Mouse (Mus musculus) liver, postnatal 0 days (tissue): Measurements from ENCODE around the gene Pbx3.

Experiments used
- CTCF ChIP-seq: sonication (generic); IDR thresholded peaks from 2 replicates; pipeline ENCODE4 v1.5.1; 2016; ENCODE audit warnings: antibody characterized with exemption, low read depth
- EP300 ChIP-seq: IDR thresholded peaks from 2 replicates; pipeline ENCODE4 v1.6.1; 2016; ENCODE audit warnings: antibody characterized with exemption, low read depth, mild to moderate bottlenecking

- TF ChIP-seq CTCF (no peak), EP300 (no peak)
Observed at GRCm38 (mm10) chr2:34170424-34170823, 202.5 kb downstream of the Pbx3 start.
